Mouse (Mus musculus): Measurements from ENCODE around the gene Elmod1.
A peak's percentile ranks its signal among the peaks of the same experiment; 100 is the strongest.

Elmod1 gene

DNA sequence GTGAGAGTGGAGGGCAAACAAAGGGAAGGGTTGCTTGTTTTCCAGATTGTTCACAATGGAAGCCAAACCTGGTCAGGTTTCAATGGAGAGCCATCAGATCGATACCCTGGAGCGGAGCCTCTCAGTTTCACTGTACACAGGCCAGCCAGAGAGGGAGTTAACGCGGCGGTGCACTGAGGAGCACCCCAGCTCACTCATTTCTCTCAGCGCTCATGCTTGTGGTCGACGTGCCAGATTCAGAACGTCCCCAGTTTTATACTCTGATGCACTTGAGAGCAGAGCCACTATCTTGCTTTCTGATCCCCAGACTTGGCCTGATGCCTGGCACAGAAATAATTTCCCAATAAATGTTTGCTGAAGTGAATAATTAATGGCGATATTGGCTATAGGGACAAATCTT, 68.3 kb downstream of the Elmod1 start:
- no peak for DNase-seq (ENCODE audit: low spot score)

- DNase-seq (ENCODE audit: low spot score), result no peak
Observed at GRCm38 (mm10) chr9:53905418-53905817, 69.7 kb downstream of the Elmod1 start.

GRCm38 (mm10) chr9:53903215-53903842, 71.8 kb downstream of the Elmod1 start:
- DNase-seq (ENCODE audit: low spot score), result no peak

DNA sequence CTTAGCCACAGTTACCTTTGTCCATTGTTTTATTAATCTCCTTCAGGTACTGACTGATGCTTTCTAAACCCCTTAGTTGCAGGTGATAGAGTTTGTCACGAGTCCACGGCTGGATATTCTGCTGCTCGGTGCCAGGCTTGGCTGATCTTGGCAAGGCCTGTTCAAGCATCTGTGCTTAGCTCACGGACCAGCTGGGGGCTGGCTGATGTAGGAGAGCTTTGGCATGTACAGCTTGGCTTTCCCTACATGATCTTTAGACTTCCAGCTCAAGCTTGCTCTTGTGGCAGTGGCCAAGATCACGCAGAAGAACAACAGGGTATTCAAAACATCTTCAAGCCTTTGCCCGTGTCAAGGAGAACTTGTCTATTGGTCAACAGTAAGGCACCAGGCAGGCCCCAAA, 75.3 kb downstream of the Elmod1 start:
- no peak for DNase-seq (ENCODE audit: low spot score)

DNA sequence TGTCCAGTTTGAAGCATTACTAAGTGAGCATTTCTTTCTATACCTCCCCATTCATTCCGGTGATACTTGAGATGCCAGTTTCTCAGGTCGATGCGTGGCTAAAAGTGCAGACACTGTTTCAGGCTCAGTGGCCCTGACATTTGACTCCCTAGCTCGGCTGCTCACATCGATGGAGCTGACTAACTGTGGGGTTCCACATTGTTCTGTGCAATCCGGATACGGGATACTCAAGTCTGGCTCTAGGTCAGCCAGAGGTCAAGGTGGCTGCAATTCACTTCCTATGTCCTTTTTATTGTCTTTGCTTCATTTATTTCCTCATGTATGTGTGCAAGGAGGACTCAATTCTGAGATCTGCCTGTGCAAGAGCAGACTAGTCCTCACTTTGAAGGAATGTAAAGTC, 79.3 kb downstream of the Elmod1 start:
- DNase-seq (ENCODE audit: low spot score), result no peak

DNA sequence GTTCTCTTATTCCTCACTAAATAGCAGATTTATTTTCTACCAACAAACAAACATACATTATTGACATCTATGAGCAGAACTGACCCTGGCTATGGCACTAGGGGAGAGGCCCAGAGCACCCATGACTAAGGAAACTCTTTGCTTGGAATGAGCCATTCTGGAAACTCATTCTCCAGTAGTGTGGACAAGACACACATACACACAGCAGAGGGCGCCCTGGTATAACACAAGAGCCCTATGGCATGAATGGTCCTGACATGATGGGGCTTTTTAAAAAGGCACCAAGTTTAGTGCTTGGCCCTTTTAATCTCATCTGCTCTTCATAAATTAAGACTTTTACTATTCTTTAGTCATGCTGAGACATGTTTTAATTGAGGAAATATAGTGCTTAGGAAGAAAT, 85.0 kb downstream of the Elmod1 start:
- peak; percentile 3 for DNase-seq (ENCODE audit: low spot score)

- DNase-seq (ENCODE audit: low spot score), result no peak
Observed at GRCm38 (mm10) chr9:53883588-53884280, 91.4 kb downstream of the Elmod1 start.

DNA sequence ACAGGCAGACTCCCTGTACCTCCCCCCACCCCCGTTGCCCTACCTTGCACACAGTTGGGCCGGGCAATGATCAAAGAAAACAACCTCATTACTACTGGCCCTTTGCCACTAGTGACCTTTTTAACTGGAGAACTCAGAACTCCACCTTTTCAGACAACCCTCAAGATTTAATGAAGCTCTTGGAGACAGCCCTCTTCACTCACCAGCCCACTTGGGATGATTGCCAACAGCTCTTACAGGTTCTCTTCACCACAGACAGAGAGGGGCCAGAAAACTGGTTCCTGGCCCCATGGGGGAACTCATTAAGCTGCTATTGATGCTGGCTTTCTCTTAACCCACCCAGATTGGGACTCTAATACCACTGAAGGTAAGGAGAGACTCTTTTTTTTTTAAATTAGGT, 97.7 kb downstream of the Elmod1 start:
- DNase-seq (ENCODE audit: low spot score), result no peak

DNA sequence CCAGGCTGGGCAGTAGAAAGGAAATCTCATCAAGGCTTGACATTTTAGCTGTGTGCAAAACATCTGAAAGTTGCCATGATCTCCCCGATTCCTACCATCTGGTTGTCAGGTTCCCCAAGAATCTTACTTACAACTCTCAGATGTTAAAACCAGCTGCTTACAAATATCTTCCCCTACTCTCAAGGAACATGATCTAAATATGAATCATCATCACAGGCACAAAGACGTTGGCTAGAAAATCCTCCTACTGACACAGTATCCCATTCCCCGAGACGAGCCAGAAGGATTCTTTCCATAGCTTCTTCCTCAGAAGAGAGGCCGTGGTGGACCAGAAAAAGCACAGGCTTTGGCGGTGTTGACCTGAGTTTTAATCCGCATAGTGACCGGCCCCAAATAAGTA, 101.9 kb downstream of the Elmod1 start:
- DNase-seq (ENCODE audit: low spot score), result no peak
